Mouse (Mus musculus): ENCODE data around the gene Tmem132b. TPM values are rescaled to one million over a fixed set of nuclear protein-coding genes. Genes with fewer than 3 reads are reported as not detected.

The Tmem132b gene
- total and polyA plus RNA-seq, 3 experiments: not detected

- dilution Hi-C loops (cut with MboI; ENCODE audit: extremely low pct_ligation_motif_present, extremely low pct_unique_long_range_greater_than_20kb, low sequenced_read_pairs): no loop called here
- in situ Hi-C loops (cut with MboI; ENCODE audit: low pct_ligation_motif_present, low pct_unique_long_range_greater_than_20kb, low sequenced_read_pairs): no loop called here
- Histone ChIP-seq H3K79me2 (replicated peaks; ENCODE audit: control insufficient read depth, extremely low read depth, insufficient read depth, poor library complexity, severe bottlenecking) (no peaks in the 10 kb centered on the region), H3K4me2 (ENCODE audit: insufficient read depth, low read depth, poor library complexity, severe bottlenecking) (no peak overlapping the region), H3K4me3 (replicated peaks in 1 of 3; ENCODE audit: low read depth in 2 of 3, low read length in 2 of 3, poor library complexity in 1 of 3) (no peak overlapping the region), H3K27me3 (replicated peaks) (no peaks in the 10 kb centered on the region), H3K9me3 (replicated peaks; ENCODE audit: low read length) (peaks cover 76% of the 10 kb centered on the region), H3K36me3 (replicated peaks in 1 of 2; ENCODE audit: control insufficient read depth in 1 of 2, insufficient read depth in 1 of 2, low read length in 1 of 2) (no peaks in the 10 kb centered on the region), H3K9ac (ENCODE audit: insufficient read depth, low read depth) (no peak overlapping the region), H3K4me1 (ENCODE audit: control insufficient read depth in 1 of 2, insufficient read depth in 2 of 2) (no peaks in the 10 kb centered on the region), H3K27ac (ENCODE audit: insufficient read depth, low read depth) (no peak overlapping the region)
- TF ChIP-seq BHLHE40 (IDR thresholded peaks at IDR 0.05; ENCODE audit: low read depth, low read length) (no peak), RCOR1 (conservative IDR thresholded peaks at IDR 0.05; ENCODE audit: low read depth, low read length) (no peak), MAZ (IDR thresholded peaks at IDR 0.05; ENCODE audit: low read depth, low read length) (no peak), E2F4 (IDR thresholded peaks at IDR 0.05; ENCODE audit: insufficient replicate concordance, low read depth, low read length) (no peak), MYC (IDR thresholded peaks at IDR 0.05; ENCODE audit: low read depth, low read length) (no peak), PAX5 (IDR thresholded peaks at IDR 0.05; ENCODE audit: low read length) (no peak), RAD21 (IDR thresholded peaks at IDR 0.05; ENCODE audit: low read depth, low read length) (no peak), MAX (IDR thresholded peaks at IDR 0.05; ENCODE audit: low read length) (no peak), TCF12 (IDR thresholded peaks at IDR 0.05; ENCODE audit: low read depth, low read length) (no peak), MAFK (IDR thresholded peaks at IDR 0.05; ENCODE audit: insufficient replicate concordance, low read length) (no peak), MXI1 (IDR thresholded peaks at IDR 0.05; ENCODE audit: low read depth, low read length) (no peak), ZMIZ1 (IDR thresholded peaks at IDR 0.05; ENCODE audit: low read depth, low read length) (no peak), POLR2A (IDR thresholded peaks at IDR 0.05; ENCODE audit: low read depth, low read length) (no peak), USF2 (conservative IDR thresholded peaks at IDR 0.05; ENCODE audit: low read depth, low read length) (no peak), SMC3 (IDR thresholded peaks at IDR 0.05; ENCODE audit: low read depth, low read length) (no peak), GABPA (IDR thresholded peaks at IDR 0.05; ENCODE audit: insufficient replicate concordance, low read depth, low read length) (no peak), CHD1 (IDR thresholded peaks at IDR 0.05; ENCODE audit: low read depth, low read length) (no peak)
- no peak for DNase-seq (ENCODE audit: extremely low read depth)
Observed at GRCm38 (mm10) chr5:125792643-125793042, 261.1 kb downstream of the Tmem132b start.

DNA sequence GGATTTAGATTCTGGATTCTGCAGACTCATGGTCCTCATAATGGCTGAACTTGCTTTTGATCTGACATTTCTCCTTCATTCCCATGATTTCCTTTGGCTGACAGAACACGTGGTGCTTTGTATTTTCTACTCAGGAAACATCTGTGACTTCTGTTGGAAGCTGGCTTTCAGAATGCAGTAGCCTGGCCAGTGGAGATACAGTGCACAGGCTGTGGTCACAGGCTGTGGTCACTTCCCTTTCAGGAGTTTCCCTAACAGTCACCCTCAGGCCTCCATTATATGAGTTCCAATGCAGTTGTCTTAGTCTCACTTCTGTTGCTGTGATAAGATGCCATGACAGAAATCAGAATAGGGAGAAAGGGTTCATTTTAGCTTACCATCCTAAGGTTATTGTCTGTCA, 262.7 kb downstream of the Tmem132b start:
- no peak overlapping the region for H3K4me2 ChIP-seq (ENCODE audit: insufficient read depth, low read depth, poor library complexity, severe bottlenecking)
- H3K27me3 ChIP-seq (replicated peaks): no peaks in the 10 kb centered on the region
- TF ChIP-seq NELFE (IDR thresholded peaks at IDR 0.05; ENCODE audit: low read depth, low read length): no peak
- TF ChIP-seq ZMIZ1 (IDR thresholded peaks at IDR 0.05; ENCODE audit: low read depth, low read length): no peak
- no peak for TF ChIP-seq SIN3A (IDR thresholded peaks at IDR 0.05; ENCODE audit: low read length)
- no peak for TF ChIP-seq NRF1 (IDR thresholded peaks at IDR 0.05; ENCODE audit: low read depth, low read length)
- TF ChIP-seq UBTF (IDR thresholded peaks at IDR 0.05; ENCODE audit: low read depth, low read length): no peak
- TF ChIP-seq MAX (IDR thresholded peaks at IDR 0.05; ENCODE audit: low read length): no peak
- TF ChIP-seq POLR2A (IDR thresholded peaks at IDR 0.05; ENCODE audit: low read depth, low read length): no peak
- no peak for TF ChIP-seq JUND (conservative IDR thresholded peaks at IDR 0.05; ENCODE audit: low read depth, low read length)
- TF ChIP-seq ZC3H11A (IDR thresholded peaks at IDR 0.05; ENCODE audit: low read depth, low read length): no peak
- TF ChIP-seq GABPA (IDR thresholded peaks at IDR 0.05; ENCODE audit: insufficient replicate concordance, low read depth, low read length): no peak
- TF ChIP-seq MYC (IDR thresholded peaks at IDR 0.05; ENCODE audit: low read depth, low read length): no peak
- peaks cover 82% of the 10 kb centered on the region for H3K9me3 ChIP-seq (replicated peaks; ENCODE audit: low read length)
- DNase-seq (ENCODE audit: extremely low read depth): no peak
- H3K9ac ChIP-seq (ENCODE audit: insufficient read depth, low read depth): no peak overlapping the region
- H3K79me2 ChIP-seq (replicated peaks; ENCODE audit: control insufficient read depth, extremely low read depth, insufficient read depth, poor library complexity, severe bottlenecking): no peaks in the 10 kb centered on the region
- no peaks in the 10 kb centered on the region for H3K4me1 ChIP-seq (ENCODE audit: control insufficient read depth in 1 of 2, insufficient read depth in 2 of 2)
- dilution Hi-C loops (cut with MboI; ENCODE audit: extremely low pct_ligation_motif_present, extremely low pct_unique_long_range_greater_than_20kb, low sequenced_read_pairs): no loop called here
- H3K4me3 ChIP-seq (replicated peaks in 1 of 3; ENCODE audit: low read depth in 2 of 3, low read length in 2 of 3, poor library complexity in 1 of 3): no peak overlapping the region
- in situ Hi-C loops (cut with MboI; ENCODE audit: low pct_ligation_motif_present, low pct_unique_long_range_greater_than_20kb, low sequenced_read_pairs): no loop called here
- no peaks in the 10 kb centered on the region for H3K36me3 ChIP-seq (replicated peaks in 1 of 2; ENCODE audit: control insufficient read depth in 1 of 2, insufficient read depth in 1 of 2, low read length in 1 of 2)
- no peak overlapping the region for H3K27ac ChIP-seq (ENCODE audit: insufficient read depth, low read depth)
